Mouse (Mus musculus): ENCODE results near the gene Sirt2.

GRCm38 (mm10) chr7:28806869-28807268, 40.3 kb downstream of the Sirt2 start:
- no peak for TF ChIP-seq GATA1 (IDR thresholded peaks at IDR 0.05; ENCODE audit: low read length)
- no peak for TF ChIP-seq TAL1 (IDR thresholded peaks at IDR 0.05; ENCODE audit: low read length)

All from erythroblast, embryonic 14.5 days (primary cell).